Mouse (Mus musculus): ENCODE results near the gene Mypn.
A peak's percentile ranks its signal among the peaks of the same experiment; 100 is the strongest.

The Mypn gene

DNA sequence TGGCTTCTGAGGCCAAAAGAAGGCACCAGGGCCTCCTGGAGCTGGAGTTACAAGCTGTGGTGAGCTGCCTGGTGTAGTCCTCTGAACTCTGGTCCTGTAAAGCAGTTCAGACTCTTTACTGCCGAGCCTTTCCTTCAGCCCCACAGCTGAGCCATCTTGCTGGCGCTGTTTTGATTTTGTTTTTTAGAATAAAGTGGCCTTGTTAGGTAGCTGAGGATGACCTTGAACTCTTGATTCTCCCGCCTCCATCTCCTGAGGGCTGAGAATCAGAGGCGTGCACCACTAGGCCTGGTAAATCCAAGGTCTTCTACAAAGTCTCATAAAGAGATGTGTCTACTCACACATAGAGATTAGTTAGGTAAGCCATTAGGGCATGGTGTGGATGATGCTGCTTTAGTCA, 49.0 kb downstream of the Mypn start:
- DNase-seq (ENCODE audit: low spot score): no peak

DNA sequence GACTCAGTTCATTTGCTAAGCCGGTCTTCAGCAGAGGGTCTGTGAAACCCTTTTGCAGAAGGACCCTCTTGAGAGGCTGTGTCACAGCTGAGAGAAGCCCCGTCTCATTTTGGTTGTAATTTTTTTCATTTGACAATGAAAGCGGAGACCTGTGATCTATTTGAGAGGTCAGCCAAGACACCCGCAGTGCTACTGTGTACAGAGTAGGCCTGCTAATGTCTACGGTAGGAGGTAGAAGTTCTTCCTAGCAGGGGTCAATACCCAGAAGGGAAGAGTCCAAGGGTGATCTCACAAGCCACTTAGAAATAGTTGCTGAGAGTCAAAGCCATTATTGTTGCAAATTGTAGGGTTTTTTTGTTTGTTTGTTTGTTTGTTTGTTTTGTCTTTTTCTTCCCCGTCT, 49.5 kb downstream of the Mypn start:
- no peak for DNase-seq (ENCODE audit: low spot score)

DNA sequence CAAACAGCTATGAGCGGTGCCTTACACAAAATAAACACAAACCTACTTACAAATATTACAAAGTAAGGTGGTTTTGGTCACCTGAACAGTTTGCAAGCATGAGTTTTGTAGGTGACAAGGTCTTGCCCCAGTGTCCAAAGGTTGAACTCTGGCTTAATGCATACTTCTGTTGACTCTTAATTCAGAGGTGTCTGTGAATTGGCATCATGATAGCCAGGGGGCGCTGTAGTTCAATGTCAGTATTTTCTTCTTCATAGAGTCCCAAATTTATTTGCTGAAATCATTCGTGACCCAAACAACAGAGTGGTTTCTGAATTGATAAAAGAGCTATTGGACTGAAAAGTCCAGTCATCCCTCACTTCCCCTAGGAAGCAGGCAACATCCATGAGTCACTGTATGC, 50.2 kb downstream of the Mypn start:
- peak; percentile 40 for DNase-seq (ENCODE audit: low spot score)

DNA sequence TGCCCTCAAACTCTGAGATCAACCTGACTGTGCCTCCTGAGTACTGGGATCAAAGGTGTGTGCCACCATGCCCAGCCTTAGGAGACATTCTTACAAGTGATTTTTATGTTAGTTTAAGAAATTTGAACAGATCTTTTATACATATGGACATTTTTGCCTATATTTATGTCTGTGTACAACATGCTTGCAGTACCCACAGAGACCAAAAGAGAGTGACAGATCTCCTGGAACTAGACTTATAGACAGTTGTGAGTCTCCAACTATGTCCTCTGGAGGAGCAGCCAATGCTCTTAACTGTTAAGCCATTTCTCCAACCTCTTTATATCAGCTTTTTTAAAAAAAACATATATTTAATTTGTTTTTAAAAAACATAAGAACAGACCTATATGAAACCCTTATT, 51.4 kb downstream of the Mypn start:
- DNase-seq (ENCODE audit: low spot score): no peak

DNA sequence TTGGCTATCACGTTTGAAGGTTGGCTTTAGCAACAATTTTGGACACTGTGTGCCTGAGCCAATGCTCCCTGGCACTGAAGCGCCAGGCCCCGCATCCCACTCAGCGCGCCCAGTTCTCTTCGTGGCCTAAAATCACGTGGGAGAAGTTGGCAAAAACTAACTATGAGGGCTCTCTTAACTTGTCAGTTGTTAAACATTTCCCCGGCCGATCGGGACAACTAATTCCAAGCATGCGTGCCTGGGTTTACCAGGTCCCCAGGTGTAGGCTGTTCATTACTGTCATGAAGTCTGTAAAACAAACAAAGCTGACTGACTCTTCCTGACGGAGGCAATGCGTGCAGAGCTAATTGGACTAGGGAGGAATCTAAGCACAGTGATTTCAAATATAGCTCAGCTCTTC, 61.1 kb downstream of the Mypn start:
- no peak for DNase-seq (ENCODE audit: low spot score)

DNA sequence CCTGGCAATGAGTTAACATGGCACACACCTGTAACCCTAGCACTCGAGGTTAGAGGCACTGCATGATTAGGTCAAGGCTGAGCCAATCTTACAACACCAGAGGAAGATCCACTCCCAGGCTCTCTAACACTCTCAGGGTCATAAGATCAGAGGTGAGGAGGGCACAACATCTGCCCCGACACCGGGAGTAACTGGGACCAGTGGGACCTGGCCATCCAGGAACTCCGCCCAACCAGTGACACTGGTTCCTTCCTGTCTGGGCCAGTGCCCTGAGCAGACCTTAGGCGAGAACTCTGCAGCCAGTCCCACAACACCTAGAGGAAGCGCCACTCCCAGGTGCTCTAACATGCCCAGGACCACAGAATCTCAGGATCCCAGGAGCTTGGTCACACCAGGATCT, 67.3 kb downstream of the Mypn start:
- DNase-seq (ENCODE audit: low spot score): no peak

DNA sequence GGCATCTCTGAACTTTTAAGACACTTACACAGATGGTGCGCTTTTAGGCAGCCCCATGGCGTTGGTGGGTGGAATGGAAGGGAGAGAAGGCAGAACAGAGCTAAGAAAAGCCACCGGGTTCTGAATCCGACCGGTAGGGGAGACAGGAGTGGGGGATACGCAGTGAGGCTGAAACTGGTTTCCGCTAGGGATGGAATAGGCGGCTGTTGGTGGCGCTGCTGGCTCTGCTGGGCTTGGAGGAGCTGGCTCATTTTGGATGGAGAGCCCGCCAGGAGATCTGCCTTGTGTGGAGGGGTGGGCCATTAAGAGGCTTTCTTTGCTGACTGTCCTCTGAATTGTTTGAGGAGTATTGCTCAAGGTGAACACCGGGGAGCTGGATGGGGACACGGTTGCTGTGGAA, 68.1 kb downstream of the Mypn start:
- no peak for DNase-seq (ENCODE audit: low spot score)

DNA sequence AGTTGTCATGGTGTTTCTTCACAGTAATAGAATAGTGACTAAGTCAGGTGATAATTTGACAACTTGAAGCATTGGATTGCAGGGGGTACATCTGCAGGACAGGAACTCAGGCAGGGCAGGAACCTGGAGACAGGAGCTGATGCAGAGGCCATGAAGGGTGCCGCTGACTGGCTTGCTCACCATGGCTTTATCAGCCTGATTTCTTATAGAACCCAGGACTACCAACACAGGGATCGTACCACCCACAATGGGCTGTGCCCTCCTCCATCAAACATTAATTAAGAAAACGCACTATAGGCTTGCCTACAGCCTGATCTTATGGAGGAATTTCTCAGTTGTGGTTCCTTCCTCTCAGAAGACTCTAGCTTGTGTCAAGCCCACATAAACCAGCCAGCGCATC, 70.4 kb downstream of the Mypn start:
- no peak for DNase-seq (ENCODE audit: low spot score)

DNA sequence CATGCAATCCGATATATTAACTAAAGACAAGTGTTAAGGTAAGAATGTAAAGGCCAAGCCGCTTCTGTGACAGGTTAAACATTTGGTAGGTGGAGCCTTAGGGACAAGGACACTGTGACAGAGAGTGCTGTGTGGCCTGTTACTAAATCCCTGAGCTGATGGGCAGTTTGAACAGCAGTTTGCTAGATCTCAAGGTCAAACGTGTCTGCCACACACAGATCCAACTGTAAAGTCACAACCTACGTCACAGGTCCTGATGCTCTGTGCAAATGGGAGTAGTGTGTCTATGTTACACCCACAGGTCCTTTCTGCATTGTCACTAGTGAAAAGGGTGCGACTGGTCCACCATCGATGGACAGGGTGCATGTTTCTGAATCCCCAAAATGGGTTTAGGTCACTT, 71.4 kb downstream of the Mypn start:
- no peak for DNase-seq (ENCODE audit: low spot score)

DNA sequence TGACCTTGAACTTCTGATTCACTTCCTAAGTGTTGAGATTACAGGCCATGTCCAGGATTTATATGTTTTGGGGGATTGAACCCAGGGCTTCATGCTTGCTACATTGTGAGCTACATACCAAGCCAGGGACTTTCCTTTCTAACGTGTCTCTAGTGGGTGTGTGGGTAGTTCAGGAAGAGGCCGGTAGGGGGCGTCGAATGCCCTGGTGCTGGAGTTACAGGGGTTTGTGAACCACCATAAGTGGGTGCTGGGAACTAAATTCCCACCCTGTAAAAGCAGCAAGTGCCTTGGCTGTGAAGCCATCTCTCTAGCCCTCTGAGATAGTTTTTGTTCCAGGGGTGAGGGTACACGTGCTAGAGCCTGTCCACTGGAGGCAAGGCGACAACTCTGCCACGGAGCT, 73.3 kb downstream of the Mypn start:
- DNase-seq (ENCODE audit: low spot score): no peak

DNA sequence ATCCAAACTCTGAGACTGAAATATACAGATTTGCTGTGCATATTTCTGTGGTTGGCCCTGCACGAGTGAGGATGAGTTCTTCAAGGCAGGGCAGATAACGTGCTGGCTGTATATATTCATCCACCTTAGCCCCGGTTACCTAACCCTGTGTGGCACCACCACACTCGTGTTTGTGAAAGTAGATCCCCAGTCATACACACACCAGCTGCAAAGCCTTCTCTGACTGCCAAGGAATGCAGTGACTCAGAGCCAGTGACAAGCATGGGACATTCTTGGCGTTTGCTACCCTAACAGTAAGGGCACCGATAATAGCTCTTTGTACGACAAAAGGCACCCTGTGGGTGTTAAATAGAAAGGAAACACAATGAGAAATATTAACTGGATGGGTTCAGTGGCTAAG, 75.5 kb downstream of the Mypn start:
- DNase-seq (ENCODE audit: low spot score): no peak

DNA sequence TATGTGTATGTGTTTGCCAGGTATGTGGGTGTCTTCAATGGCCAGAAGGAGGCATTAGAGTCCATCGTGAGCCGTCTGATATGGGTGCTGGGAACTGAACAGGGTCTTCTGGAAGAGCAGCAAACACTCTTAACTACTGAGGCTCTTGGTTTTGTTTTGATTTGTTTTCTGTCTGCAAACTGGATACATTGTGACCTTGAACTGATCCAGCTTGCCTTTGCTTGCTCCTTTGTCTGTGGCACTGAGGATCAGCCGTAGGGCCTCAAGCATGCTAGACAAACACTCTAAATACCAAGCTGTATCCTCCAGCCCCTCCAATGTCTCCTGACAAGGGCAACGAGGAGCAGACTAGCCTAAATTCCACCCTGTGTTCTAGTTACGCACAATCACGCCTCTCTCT, 76.6 kb downstream of the Mypn start:
- no peak for DNase-seq (ENCODE audit: low spot score)

DNA sequence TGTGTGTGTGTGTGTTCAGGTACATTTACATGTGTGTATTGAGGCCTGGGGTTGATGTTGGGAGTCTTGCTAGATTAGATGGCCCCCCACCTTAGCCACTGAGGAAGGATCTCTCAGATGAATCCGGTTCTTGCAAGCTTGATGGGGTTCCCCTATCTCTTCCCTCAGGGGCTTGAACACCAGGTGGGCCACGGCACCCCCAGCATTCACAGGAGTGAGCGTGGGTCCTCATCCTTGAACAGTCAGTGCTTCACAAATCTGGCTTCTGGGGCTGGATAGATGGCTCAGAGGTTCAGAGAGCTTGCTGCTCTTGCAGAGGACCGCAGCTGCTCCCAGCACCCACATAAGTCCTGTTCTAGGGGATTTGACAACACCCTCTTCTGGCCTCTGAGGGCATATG, 77.6 kb downstream of the Mypn start:
- no peak for DNase-seq (ENCODE audit: low spot score)

DNA sequence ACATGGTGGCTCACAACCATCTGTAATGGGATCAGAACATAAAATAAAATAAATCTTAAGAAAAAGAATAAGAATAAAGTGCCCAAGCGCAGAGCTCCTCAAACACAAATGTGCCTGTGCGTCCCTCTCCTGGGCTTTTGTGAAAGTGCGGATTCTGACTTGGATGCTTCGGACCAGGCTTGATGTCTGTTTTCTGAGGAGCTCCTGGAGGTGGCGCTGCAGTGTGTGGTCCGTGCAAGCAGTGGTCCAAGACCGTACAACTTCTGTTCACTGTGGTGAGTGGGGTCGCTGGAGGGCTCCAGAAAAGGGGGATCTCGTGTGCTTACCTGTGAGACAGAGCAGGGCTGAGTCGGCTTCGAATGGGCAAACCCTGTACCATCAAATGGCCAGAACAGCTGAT, 78.4 kb downstream of the Mypn start:
- DNase-seq (ENCODE audit: low spot score): no peak

DNA sequence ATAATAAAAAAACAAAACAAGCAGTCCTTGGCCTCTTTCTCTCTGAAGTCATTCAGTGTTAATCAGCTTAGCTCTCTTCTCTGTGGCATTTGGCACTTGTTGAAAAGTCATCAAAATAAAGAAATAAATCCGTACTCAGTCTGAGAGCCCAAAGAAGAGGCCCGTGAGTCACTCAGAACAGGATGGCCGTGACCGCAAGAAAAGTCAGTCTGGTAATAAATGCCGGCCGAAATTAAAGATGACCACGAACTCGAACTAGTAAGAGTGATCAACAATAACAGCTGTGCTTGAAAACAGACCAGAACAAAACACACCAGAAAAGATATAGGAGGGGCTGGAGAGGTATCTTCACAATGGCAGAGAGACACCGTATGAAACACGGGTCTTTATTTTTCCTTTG, 79.7 kb downstream of the Mypn start:
- no peak for DNase-seq (ENCODE audit: low spot score)

DNA sequence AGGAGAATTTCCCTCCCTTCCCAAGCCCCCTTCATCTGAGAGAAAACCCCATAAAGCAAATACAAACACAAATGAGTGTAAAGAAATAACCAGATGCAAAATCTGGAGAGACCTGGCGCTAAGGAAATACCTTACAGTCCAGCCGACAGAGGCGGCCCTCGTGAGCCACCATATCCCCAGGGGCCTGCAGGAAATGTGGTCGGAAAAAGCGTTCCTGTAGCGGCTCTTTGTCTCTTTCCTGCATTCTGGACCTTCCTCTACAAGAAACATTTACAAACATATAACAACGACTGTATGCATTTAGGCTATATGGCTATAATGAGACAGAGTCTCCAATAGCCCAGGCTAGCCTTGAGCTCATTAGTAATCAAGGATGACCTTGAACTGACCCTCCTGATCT, 80.6 kb downstream of the Mypn start:
- no peak for DNase-seq (ENCODE audit: low spot score)

DNA sequence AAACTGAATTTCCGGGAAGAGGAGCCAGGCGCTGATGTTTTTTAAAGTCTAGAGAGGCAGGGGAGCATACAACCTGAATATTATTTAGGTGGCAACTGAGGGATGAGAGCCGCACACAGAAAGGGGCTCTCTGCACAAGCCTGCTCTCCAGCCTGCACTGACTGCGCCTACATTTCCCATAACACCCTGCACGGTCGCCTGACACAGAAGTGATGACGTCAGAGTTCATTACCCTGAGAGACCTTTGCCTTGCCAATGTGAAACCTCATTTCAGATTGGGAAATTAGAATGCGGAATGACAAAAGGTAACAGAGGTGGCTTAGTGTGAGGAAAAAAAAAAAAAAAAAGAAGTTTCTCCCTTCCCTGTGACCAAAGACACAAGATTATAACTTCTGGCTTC, 81.2 kb downstream of the Mypn start:
- no peak for DNase-seq (ENCODE audit: low spot score)

DNA sequence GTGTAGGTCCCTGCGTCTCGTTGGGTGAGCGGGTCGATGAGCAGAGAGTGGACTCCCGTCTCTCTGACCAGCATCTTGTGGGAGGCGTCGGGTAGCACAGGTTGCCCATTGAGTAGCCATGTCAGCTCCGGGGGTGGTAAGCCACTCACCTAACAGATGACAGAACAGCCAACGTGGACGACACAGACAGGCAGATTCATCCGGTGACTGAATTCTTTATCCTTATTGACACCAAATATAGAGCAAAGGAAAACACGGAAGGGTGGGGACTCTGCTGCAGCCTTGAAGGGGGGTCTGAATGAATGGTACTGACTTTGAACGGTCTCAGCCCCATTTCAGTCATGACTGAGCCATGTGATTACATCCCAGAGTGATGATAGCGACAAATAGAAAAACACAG, 81.8 kb downstream of the Mypn start:
- no peak for DNase-seq (ENCODE audit: low spot score)

DNA sequence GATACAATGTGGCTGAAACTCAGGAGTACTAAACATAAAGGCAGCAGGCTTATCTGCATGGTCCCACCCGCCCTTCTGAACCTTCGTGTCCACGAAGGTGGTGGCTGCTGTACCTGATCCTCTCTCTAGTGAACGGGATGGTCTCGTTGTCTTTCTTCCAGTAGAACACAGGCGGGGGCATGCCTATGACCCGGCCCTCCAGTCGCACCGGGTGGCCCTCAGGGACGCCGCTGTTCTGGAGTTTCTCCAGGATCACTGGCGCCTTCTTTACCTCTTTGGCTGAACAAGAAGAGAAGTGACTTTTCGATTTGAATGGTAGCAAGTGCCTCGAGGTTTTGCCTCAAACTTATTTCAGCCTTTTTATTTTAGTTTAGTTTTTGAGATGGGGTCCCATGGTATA, 83.8 kb downstream of the Mypn start:
- DNase-seq (ENCODE audit: low spot score): no peak

DNA sequence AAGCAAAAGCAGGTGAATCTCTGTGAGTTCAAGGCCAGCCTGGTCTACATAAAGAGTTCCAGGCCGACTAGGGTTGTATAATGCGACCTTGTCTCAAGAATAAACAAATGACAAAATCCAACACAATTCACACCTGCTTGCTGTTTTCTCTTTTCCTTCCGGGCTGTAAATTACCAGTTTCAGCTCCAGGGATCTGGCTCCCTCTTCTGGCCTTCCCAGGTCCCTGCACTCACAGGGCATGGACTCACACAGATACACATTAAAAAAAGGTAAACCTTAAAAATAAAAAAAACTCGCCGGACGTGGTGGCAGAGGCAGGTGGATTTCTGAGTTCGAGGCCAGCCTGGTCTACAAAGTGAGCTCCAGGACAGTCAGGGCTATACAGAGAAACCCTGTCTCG, 86.2 kb downstream of the Mypn start:
- DNase-seq (ENCODE audit: low spot score): no peak

DNA sequence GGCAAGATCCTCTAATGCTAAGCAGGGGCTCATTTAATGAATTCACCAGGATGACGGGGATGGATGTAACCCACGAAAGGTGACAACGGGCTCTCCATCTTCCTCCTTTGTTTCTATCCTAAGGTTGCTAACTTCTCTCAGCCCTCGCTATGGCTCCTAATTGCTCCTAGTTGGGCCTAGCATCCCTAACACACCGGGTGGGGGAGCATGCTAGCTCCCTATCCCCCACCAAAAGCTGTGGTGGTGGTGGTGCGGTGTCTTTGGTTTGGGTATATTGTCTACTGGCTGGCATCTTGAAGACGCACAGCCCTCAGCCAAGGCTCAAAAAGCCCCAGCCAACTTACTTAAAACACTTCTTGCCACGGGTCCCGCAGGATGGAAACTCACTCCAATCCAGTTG, 87.4 kb downstream of the Mypn start:
- DNase-seq (ENCODE audit: low spot score): no peak

DNA sequence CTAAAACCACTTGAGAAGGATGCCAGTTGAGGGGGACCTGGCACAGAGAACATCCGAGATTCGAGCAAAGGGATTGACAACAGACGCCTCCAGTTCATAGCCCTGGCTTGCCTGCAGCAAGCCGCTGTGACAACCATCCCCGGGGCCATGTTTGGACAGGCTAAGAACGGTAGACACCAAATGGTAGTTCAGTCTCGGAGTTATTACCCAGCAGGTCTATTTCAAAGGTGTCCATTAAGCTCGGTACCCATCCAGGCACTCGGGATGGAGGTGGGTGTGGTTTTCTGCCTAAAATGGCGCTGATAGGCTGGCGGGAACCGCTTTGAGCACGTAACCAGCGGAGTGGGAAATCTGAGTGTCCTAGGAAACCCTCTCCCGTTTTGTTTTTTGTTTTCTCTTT, 87.9 kb downstream of the Mypn start:
- DNase-seq (ENCODE audit: low spot score): no peak

DNA sequence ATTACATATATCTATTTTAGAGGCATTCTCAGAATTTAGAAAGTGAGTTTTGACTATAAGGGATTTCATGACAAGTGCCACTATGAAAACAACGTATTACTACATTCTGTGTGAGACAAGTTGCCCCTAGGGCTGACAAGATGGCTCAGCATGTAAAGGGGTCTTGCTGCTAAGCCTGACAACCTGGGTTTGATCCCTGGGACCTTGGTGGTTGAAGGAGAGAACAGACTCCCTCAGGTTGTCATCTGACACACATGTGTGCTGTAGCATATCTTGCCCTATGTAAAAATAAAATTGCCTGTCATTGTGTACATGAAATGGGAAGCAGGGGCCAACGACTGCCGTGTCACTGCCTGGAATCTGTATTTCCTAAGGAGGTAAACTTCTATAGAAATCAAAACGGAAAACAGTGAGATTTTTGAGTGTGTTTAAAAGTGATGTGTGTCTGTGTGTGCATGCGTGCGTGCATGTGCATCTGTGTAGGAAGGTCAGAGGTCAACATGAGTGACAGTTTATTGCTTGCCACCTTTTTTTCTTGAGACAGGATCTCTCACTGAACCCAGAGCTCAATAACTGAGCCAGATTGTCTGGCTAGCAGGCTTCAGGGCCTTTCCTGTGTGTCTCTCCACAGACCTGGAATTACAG, 89.9 kb downstream of the Mypn start:
- no peak for DNase-seq (ENCODE audit: low spot score)

DNA sequence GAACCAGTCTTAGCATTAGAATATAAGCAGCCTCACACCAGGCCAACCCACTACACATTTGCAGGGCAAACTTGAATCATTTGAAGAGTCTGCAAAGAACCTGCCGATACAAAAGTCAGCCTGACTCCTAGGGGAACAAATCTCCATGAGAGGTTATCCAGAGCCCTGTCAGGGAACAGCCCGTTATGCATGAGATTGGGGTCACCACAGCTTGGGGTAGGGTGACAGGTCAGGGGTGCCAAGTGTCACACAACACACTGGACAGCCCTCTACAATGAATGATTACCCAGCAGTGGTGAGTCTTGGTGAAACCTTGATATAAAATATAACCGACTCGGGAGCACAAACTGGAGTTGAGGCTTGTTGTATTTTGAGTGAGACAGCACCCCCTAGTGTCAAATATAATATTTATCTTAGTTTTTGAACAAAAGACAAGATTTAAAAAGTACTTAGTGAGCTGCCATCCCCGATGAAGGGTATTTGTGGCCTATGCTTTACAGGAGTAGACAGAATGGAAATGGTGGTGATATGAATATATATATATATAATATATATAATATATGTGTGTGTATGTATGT, 90.6 kb downstream of the Mypn start:
- no peak for DNase-seq (ENCODE audit: low spot score)

DNA sequence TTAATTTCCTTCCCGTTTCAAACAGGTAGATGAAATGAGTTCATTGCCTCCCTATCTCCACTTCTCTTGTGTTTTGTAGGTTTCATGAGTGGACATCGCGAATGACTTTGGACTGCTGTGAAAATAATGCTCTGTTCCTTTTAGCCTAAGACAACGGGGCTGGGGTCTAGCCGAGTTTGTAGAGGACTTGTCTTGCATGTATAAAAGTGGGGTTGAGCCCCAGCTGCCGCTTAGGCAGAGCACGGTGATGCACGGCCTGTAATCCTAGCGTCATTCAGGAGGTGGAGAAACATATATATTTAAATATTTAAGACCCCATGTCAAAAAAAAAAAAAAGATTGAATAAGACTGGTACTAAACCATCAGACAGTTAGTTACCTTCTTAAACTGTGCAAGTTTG, 103.1 kb downstream of the Mypn start:
- no peak for DNase-seq (ENCODE audit: low spot score)

Data from ovary, adult 18-20 months (tissue).